Mouse (Mus musculus) olfactory bulb, adult 2 months (tissue): ENCODE results near the gene Zc3h13. TPM values are rescaled to one million over a fixed set of nuclear protein-coding genes. Genes with fewer than 3 reads are reported as not detected.

Experiments used
- H3K27ac ChIP-seq: fragments of 200-500 bp; 2 replicates; pipeline ENCODE4 v1.5.1; 2012; ENCODE audit warnings: low read depth, low read length; ENCODE audit not compliant: insufficient read depth
- H3K4me1 ChIP-seq: fragments of 200-500 bp; 2 replicates; pipeline ENCODE4 v1.6.1; 2012; ENCODE audit warnings: low read length; ENCODE audit not compliant: control insufficient read depth, insufficient read depth
- H3K4me3 ChIP-seq: fragments of 200-500 bp; 2 replicates; pipeline ENCODE4 v1.5.1; 2012; ENCODE audit warnings: mild to moderate bottlenecking, low read depth, low read length, moderate library complexity; ENCODE audit not compliant: insufficient read depth
- POLR2A ChIP-seq: fragments of 200-500 bp; IDR thresholded peaks from 2 replicates; pipeline ENCODE4 v1.6.1; 2012; ENCODE audit warnings: mild to moderate bottlenecking, low read depth, low read length, moderate library complexity; ENCODE audit not compliant: insufficient read depth
- WGBS: fragments of 180-500 bp; shearing (Covaris S2); methylation state at CpG from one replicate; pipeline ENCODE4 v1.1.7; 2018; 5-methylcytosine and 5-hydroxymethylcytosine counted together
- polyA plus RNA-seq: library from polyadenylated mRNA; stranded (reverse); fragments of >200 nt; gene quantifications from 2 replicates; pipeline ENCODE4 v1.2.4, GENCODE M21; 2012; ENCODE audit warnings: low replicate concordance; ENCODE audit not compliant: missing spikeins, insufficient read depth, insufficient read length

The Zc3h13 gene
- polyA plus RNA-seq, 1 experiment = 82.1 TPM

GRCm38 (mm10) chr14:75377612-75378011 is 93.4 kb downstream of the Zc3h13 start:
- Histone ChIP-seq H3K27ac (no peak overlapping the region), H3K4me1 (peaks cover 6% of the 10 kb centered on the region; the same call in 1 of the 2 replicates), H3K4me3 (no peak overlapping the region)
- WGBS = 62% methylated on average over 7 of the region's 7 CpGs
- TF ChIP-seq POLR2A = no peak

Other genes with a start within 250 kb of the Zc3h13 start
- gene Lrrc63, start 153.5 kb upstream of the Zc3h13 start, polyA plus RNA-seq = not detected in 2 replicates
- not detected in 2 replicates for gene Lcp1, start 153.3 kb upstream of the Zc3h13 start, polyA plus RNA-seq
- not detected in 2 replicates for gene Cpb2, start 42.1 kb upstream of the Zc3h13 start, polyA plus RNA-seq
- gene Siah3, start 171.6 kb downstream of the Zc3h13 start, polyA plus RNA-seq = not detected in 2 replicates